Mouse (Mus musculus): ENCODE measurements around the gene Cntd1. TPM values are rescaled to one million over a fixed set of nuclear protein-coding genes. Genes with fewer than 3 reads are reported as not detected.
A peak's percentile ranks its signal among the peaks of the same experiment; 100 is the strongest.

Gene Cntd1
- total RNA-seq (2021), result under 1 TPM; 0.15 to 0.23 TPM
- long read RNA-seq, experiment 1, partial matches to known transcripts, result 0 of 1 reads
- long read RNA-seq, experiment 1, other reads (novel, unspliced or antisense), result 0 of 1 reads
- long read RNA-seq, experiment 2, result 0 reads

DNA sequence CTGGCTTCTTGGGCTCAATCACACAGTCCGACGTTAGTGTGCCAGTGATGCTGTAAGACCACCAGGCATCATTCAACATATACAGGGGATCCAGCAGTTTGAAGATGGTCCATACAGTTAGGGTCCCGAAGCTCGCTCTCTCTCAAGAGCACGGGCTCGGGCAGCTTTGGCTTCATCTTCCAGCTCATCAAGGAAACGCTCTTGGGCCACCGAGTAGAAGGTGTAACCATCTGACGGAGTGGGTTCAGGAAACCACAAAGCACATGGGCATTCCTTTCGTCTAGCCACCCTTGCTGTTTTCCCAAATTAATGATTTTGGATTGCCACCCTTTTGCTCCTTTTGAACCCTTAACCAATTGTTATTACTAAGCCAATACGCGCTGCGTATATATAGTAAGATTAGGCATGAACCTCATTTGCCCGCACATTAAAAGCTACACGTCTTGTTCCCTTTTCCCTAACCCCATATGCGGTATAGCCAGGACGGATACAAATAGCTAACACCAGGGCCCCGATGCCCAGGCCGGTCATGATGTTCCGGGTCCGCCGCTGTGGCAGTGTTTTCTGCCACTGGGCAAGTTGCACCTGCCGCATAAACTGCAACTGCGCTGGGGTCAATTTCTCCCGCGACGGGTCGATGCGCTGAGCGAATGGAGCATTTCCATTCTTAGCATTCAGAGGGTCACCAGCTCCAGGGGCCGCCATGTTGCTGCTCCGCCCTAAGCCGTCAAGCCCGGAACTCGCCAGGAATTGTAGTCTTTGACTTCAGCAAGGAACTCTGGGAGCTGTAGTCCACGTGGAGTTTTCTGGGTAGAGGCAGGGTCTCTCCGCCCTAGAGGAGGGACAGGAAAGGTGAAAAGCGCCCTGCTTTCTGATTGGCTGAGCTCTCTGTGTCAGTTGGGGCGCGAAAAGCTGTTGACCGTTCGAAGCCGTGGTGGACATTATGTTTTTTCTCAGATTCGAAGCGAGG, at the start of gene Cntd1, which contains the start of gene Coa3:
Cntd1 (plus strand) TSS at position 790 of the 970 bp plus-strand sequence.
Coa3 (minus strand) TSS at position 892 of the 970 bp plus-strand sequence.
- DNase-seq, result peak; percentile 92 to 93

DNA sequence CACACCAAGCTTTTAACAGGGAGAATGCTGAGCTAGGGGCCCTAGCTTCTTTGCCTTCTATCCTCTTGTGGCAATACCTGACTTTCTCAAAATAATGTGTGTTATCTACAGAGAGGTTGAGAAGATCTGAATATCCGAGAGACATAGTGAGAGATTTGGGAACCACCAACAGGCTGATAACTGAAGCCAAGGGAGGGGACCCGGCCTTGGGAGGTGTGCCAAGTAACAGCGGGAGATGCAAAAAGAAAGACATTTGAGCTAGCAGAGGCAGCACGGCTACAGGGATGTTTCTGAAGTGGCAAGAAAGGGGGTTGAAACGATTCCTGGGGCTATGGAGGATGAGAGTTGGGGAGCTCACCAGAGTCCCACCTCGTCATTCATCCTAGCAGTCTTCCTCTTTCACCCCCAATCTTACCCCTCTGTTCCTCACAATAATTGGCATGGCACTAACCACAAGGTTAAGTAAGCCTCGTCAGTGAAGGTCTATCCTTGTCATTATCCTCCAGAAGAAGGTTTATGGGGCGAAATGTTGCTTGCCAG, 49.4 kb upstream of the Cntd1 start:
- DNase-seq, result peak; percentile 61 to 67

DNA sequence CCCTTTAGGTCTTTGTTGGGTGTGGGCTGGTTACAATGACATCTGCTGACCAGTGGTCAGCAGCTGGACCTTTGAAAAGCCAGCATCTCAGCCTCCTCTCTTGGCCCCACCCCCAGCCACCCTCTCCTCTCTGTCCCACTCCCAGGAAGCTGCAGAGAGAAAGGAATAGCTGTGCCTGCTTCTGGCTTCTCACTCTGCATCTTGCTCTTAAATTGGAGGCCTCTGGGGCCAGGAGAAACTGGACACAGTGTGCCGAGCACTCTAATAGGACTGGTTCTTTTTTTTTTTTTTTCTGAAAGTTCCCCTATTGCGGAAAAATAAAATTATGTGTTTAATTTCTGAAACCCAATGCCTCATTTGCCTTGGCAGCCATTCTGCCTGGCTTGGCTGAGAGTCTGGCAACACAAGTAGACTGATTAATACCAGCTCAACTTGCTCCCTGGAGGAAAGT, 48.7 kb upstream of the Cntd1 start:
- DNase-seq, result peak; percentile 75 to 88

DNA sequence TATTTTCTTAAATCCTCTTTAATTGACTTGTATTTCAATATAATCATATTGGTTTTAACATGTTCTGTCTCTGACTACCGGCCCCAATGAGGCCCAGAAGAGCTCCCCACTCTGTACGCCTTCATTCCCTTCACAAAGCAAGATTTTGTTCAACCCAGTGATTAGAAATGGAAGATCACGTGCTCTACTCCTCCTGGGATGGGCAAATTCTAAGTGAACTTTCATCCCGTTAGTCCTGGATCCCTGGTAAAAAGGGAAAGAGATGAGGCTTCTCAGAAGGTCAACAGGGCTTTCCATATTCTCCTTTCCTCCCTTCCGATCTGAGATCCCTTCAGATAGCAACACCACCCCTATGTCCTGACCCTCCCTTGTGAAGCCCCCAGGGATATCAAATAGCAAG, 48.3 kb upstream of the Cntd1 start:
- no peak for DNase-seq

DNA sequence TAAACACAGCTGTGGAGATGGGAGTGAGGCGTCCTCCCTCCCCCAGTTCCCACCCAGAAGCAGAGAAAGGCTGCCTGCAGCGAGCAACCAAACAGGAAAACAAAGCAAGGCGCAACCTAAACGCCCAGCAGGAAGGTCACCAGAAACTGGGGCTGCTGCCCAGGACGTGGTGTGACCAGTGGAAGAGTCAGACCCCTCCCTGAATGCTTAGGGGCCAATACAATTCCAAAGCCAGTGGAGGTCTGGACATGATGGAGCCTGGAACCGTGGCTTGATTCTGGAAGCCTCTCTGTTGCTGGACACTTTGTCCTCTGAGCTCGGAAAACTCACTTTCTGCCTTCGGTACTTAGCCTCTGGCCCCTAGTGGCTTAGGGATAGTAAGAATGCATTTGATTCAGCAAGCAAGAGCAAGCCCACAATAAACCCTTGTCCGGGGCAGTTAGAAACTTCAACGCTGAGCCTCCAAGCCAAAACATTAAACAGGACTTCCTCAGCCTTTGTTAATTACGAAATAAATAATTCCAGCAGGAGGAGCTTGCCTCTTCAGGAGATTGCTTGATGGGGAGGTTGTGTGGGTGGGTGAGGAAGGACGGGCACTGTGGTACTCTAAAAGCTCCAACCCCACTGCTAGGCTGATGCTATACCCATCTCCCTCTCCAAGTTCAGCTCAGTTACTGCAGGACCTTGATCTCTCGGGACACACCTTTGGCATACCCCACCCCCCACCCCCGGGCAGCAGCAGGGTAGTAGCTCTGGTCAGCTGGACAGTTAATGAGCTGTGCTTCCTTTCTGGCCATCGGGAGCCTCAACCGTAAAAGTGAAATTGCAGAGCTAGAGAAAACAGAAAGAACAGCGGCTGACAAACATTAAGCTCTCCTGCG, 47.6 kb upstream of the Cntd1 start:
- peak; percentile 89 to 95 for DNase-seq

DNA sequence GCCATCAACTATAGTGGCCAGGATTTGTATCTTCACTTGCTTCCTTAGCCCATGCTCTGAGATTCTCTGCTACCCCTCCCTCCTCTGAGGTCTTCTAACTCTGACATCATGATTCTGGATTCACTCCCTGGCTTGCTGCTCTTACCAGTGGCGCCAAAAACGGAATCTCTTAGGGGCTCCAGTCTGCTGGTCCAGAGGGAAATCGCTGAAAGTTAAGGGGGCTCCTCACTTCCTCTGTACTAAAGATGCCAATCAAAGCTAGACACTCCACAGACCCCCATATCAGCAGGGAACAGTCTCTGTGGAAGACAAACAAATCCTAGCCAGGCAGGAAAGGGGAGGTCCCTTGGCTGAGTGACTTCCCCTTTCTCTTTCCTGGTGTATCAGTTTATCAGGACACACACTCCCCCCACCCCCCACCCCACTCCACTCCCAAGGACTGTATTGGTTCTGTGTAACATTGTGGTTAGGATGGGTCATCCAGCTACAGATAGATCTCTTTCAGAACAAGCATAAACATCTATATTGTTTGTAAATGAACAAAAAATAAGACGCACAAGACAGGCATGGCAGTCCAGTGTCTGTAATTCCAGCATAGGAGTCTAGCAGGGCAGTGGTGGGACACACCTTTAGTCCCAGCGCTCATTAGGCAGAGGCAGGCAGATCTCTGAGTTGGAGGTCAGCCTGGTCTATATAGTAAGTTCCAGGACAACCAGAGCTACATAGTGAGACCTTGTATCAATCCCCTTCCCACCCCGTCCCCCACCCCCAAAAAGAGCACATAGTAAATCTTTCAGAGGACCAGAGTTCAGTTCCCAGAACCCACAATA, 46.6 kb upstream of the Cntd1 start:
- peak; percentile 82 to 85 for DNase-seq

DNA sequence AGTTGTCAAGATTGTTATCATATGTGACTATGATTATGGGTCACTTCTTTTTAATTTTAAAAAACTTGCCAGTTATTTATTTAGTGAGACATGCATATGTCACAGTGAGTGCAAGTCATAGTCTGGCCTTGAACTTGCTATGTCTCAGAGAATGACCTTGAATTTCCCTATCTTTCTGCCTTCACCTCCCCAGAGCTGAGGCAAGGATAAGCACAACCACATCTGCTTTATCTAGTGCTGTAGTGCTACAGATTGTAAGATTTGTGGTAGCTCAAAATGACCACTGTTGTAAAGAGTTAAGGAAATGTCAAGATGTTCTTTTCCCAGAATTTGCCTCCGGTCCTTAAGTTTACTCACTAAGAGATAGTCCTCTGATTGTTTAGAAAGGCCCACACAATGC, 45.6 kb upstream of the Cntd1 start:
- DNase-seq, result no peak

DNA sequence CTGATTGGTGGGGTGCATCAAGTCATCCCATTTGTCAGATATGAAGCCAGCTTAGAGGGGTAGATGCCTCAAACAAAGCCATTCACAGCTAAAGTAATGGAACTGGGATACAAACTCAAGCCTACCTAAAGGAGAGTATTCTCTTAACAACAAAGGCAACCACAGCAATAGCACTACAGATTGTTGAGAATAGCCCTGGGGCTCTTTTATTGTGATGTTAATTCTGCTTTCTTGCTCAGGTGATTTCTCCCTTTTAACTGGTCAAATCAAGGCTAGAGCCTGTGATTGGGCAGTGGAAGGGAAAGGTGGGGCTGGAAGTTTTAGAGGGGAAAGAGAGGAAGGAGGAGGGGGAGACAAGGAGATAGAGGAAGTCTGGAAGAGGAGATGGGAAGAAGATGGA, 44.7 kb upstream of the Cntd1 start:
- DNase-seq, result no peak

DNA sequence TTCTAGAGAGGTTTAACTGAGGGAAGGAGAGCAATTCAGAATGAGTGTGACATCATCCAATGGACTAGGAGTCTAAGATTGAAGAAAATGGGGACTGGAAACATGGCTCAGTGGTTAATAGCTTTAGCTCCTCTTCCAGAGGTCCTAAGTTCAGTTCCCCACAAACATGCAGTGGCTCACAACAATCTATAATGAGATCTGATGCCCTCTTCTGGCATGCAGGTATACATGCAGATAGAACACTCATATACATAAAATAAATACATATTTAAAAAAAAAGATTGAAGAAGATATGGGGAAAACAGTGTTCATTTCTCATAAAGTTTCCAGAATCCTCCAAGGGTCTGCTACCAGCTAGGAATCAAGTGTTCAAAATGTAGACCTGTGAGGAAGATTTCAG, 43.4 kb upstream of the Cntd1 start:
- no peak for DNase-seq

DNA sequence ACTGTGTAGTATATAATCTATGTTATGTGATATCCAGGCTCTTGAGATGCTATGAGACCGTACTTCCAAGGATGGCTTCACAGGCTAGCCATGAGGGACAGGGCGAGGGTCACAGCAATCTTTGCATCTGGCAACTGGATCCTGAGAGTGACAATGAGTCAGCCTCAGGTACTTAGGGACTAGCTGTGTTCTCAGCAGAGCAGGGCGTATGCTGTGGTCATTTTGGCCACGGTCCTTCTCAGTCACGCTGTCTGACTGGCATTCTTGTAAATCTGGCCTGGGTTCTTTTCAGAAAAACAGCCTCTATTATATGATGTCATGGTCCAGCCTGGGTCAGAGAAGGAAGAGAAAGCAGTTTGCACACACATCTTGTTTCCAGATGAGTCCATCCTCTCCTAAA, 42.0 kb upstream of the Cntd1 start:
- DNase-seq, result peak; percentile 23

DNA sequence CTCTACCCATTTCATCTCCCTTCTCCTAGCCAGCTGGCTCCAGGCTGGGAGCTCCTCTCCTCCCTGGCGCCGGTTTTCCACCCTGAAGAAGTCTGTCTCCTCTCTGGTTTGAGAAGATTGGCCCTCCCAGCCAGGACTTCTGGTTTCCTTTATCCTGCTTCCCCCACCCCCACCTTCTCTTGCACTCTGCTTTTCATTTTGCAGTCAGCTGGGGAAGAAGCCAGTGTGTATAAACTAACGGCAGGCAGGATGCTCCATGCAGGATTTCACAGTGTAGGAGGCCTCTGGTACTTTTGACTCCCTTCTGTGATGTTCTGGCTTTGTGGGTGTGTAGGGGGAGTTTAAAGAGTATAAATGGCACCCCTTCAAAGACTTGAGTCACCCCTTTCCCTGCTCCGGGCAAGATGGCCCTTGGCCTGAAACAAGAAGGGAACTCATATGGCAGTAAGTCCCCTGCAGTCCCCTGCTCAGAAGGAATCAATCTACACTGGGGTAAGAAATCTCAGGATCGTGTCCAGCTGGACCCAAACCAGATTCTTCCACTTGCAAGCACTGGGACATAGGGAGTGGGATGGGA, 40.7 kb upstream of the Cntd1 start:
- DNase-seq, result peak; percentile 66

DNA sequence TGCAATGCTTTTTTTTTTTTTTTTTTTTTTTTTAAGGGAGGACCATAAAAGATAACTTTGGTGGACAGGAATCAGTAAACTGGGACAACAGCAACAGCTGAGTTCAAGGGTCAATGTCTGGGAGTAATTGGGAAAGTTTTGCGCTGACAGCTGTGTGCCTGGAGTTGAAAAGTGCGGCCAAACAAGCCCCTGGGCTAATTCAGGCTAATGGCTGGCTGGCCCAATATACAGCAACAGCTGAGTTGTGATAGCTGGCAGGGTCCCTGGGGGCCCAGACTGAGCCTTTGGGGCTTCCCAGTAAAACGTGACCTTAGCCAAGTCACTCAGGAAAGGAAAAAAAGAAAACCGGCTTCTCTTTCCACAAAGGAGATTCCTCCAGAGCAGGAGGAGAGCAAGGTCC, 33.7 kb upstream of the Cntd1 start:
- DNase-seq, result peak; percentile 70 to 88

DNA sequence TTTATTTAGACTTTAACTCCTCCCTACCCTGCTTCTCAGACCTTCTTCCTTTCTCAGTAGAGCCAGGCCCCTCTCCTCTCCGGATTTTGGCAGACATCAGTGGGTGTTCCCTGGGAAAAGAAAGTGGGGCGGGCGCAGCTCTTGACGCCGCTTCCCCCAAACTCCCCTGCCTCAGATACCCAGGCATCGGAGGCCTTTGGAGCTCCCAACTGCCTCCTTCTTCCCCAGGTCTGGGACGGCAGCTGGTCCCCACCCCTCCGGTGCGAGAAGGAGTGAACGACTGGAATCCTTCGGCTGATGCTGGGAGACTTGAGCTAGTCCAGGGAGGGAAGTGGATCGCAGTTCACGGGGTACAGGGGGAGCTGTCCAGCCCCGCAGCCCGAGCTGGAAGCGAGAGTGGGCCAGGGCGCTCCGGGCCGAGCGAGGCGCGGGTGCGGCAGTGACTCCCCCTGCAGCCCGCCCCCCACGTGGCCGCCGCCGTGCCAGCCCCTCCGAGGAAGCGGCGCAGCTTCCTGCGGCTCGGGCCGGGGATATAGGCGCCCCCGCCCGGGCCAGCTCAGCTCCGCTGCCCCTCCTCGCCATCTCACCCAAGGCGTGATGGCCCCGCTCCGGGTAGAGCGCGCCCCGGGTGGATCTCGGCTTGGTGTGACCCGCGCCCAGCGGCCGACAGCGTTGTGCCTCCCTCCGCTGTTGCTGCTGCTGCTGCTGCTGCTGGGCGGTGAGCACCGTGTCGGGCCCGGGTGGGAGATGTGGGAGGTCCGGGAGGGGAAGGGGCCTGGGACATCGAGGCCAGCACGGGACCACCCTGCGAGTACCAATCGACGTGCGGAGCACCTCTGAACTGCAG, 32.7 kb upstream of the Cntd1 start, which contains the start of gene Ramp2:
Ramp2 (plus strand) TSS at position 174 of the 847 bp plus-strand sequence.
- DNase-seq, result peak; percentile 82 to 86

DNA sequence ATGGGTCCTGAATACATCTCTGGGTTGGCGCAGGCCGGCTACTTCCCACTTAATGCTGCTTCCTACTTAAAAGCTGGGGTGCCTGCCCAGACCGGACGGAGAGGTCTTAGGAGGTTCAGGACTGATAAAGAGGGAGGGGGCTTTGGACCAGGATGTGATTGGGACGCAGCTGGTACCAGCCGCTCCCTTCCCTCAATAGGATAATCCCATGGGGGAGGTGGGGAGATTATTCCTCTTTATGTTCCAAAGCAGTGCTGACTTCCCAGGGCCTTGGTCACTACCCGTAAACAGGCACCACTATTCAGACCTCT, 32.2 kb upstream of the Cntd1 start:
- peak in 1 of 2 experiments; percentile 40 for DNase-seq

DNA sequence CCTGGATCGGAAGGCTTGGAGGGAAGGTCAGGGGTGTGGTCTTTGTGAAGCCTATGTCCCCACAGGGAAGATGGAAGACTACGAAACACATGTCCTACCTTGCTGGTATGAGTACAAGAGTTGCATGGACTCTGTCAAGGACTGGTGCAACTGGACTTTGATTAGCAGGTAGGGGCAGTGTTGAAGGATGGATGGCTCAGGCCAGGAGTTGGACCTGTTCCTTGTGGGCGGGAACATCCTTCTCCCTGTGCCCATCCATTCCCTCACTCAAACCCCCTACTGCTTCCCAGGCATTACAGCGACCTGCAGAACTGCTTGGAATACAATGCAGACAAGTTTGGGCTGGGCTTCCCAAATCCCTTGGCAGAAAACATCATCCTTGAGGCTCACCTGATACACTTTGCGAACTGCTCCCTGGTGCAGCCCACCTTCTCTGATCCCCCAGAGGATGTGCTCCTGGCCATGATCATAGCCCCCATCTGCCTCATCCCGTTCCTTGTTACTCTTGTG, 31.2 kb upstream of the Cntd1 start:
- DNase-seq, result peak in 1 of 2 experiments; percentile 38

DNA sequence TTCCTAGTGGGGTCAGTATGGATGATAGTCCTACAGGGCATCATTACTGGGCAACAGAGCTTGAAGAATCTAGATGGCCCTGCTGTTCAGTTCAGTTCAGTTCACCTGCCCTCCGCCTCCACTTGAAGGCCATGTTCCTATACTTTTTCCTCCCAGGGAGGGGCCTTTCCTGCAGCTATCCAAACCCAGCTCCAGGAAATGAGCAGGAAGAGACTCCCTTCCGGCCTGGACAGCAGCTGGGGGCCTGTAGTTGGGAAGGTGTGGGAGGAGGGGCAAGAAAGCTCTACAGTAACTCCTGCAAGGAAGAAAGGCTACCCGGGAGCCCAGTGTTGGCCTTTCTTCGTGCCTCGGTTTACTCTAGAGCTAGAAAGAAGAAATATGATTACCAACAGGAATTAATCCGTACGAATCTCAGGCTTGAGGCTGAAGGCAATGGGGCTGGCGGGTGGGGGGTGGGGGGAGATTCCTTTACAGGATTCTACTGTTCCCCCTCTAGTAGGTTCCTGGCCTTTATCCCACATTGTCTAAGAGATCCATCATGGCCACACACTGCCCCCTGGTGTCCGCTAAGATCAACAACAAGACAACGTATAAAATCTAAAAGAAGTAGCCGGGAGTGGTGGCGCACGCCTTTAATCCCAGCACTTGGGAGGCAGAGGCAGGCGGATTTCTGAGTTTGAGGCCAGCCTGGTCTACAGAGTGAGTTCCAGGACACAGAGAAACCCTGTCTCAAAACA, 30.4 kb upstream of the Cntd1 start:
- DNase-seq, result peak; percentile 85 to 89

DNA sequence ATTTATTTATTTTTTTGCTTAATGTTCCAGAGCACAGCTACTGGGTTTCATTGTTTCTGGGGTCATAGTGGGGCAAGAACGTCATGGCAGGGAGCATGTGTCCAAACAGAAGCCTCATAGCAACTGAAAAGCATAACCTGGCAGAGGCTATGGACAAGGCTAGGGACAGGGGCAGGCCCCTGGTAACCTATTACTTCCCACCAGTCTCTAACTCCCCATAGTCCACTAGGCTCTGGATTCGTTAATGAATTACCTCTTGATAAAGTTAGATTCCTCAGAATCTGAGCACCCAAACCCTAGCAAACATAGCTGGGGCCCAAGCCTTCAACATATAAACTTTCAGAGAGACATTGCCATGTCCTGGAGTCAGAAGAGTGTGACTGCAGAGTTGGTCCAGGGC, 27.8 kb upstream of the Cntd1 start:
- DNase-seq, result no peak

DNA sequence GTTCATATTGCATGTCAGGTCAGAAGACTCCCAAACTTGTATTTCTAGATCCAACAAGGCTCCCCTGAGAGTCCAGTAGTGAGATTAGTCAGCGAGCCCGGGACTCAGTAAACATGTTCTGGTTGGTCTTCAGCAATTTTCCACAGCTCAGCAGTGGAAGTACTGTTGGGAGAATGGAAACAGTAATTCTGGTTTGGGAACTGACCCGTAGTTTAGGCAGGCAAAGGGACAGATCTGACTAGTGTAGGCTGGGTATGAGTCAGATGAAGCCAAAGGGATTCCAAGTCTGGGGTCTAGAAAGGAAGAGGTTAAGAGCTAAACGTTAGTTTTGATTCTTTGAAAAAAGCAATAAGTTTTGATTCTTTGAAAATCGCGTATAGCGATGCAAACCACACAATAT, 25.9 kb upstream of the Cntd1 start:
- peak; percentile 49 to 56 for DNase-seq
